Mouse (Mus musculus) embryo, embryonic 11.5 days (tissue): ENCODE measurements around the gene Hoxd3.

Experiments
- DNase-seq: peaks from one replicate; pipeline ENCODE4 v3.0.0-alpha.2; 2012; ENCODE audit warnings: low read depth, low spot score

The Hoxd3 gene

GRCm38 (mm10) chr2:74711721-74712621 lies at the start of gene Hoxd3, which contains the start of gene Hoxd4:
Gene Hoxd3 (plus strand): TSS chr2:74711927.
Gene Hoxd4 (plus strand): TSS chr2:74711929.
- DNase-seq = no peak

GRCm38 (mm10) chr2:74663291-74663925 lies 48.3 kb upstream of the Hoxd3 start:
- DNase-seq = no peak

- DNase-seq = no peak
Measured at GRCm38 (mm10) chr2:74666411-74666810, 45.3 kb upstream of the Hoxd3 start.

- no peak for DNase-seq
Measured at GRCm38 (mm10) chr2:74667191-74667841, 44.4 kb upstream of the Hoxd3 start.

GRCm38 (mm10) chr2:74667842-74668357 lies 43.8 kb upstream of the Hoxd3 start, which contains the start of gene Hoxd13:
Gene Hoxd13 (plus strand): TSS chr2:74668310.
- DNase-seq = no peak

GRCm38 (mm10) chr2:74668370-74669229 lies 43.1 kb upstream of the Hoxd3 start:
- no peak for DNase-seq

- DNase-seq = no peak
Measured at GRCm38 (mm10) chr2:74669230-74669578, 42.5 kb upstream of the Hoxd3 start.

GRCm38 (mm10) chr2:74669650-74670235 lies 42.0 kb upstream of the Hoxd3 start:
- DNase-seq = no peak

- no peak for DNase-seq
Measured at GRCm38 (mm10) chr2:74670632-74671188, 41.0 kb upstream of the Hoxd3 start.

- DNase-seq = no peak
Measured at GRCm38 (mm10) chr2:74671847-74672246, 39.9 kb upstream of the Hoxd3 start.

GRCm38 (mm10) chr2:74672481-74673362 lies 39.0 kb upstream of the Hoxd3 start:
- peak; percentile 78 for DNase-seq

- DNase-seq = no peak
Measured at GRCm38 (mm10) chr2:74673835-74674425, 37.8 kb upstream of the Hoxd3 start.

- DNase-seq = no peak
Measured at GRCm38 (mm10) chr2:74674881-74675665, 36.7 kb upstream of the Hoxd3 start, which contains the start of gene Hoxd12. Gene Hoxd12 (plus strand): TSS chr2:74675013.

GRCm38 (mm10) chr2:74675666-74676282 lies 36.0 kb upstream of the Hoxd3 start:
- no peak for DNase-seq

GRCm38 (mm10) chr2:74676376-74677052 lies 35.2 kb upstream of the Hoxd3 start:
- DNase-seq = no peak

GRCm38 (mm10) chr2:74677106-74677505 lies 34.6 kb upstream of the Hoxd3 start:
- DNase-seq = no peak
